Mouse (Mus musculus): ENCODE measurements around the gene Dus2.

The Dus2 gene

GRCm38 (mm10) chr8:106075161-106075862 lies 84.2 kb downstream of the Dus2 start:
- no peak for DNase-seq (ENCODE audit: low read depth, low spot score)

GRCm38 (mm10) chr8:106075863-106076174 lies 84.7 kb downstream of the Dus2 start:
- no peak for DNase-seq (ENCODE audit: low read depth, low spot score)

- no peak for DNase-seq (ENCODE audit: low read depth, low spot score)
Measured at GRCm38 (mm10) chr8:106076612-106077011, 85.5 kb downstream of the Dus2 start.

- DNase-seq (ENCODE audit: low read depth, low spot score): no peak
Measured at GRCm38 (mm10) chr8:106077452-106078067, 86.4 kb downstream of the Dus2 start.

GRCm38 (mm10) chr8:106102321-106102720 lies 111.2 kb downstream of the Dus2 start:
- no peak for DNase-seq (ENCODE audit: low read depth, low spot score)
